Mouse (Mus musculus): ENCODE results near the gene BC028528. TPM values are rescaled to one million over a fixed set of nuclear protein-coding genes. Genes with fewer than 3 reads are reported as not detected.
"Not testable (repeated sequence)": the region's sequence is repeated elsewhere in the genome, so short reads cannot be mapped to it uniquely, and the experiment has no call there.

The BC028528 gene
- 10 to 100 TPM; 19.6 to 25.3 TPM for total RNA-seq (2021)

GRCm38 (mm10) chr3:95891211-95892065 lies at the start of gene BC028528:
Gene BC028528, minus strand, starts transcription at chr3:95892005.
- peak; percentile 61 for DNase-seq

- DNase-seq = peak; percentile 40
Observed at GRCm38 (mm10) chr3:95938835-95939234, 47.0 kb upstream of the BC028528 start.

GRCm38 (mm10) chr3:95938217-95938616 lies 46.4 kb upstream of the BC028528 start:
- DNase-seq = no peak

GRCm38 (mm10) chr3:95934448-95934847 lies 42.6 kb upstream of the BC028528 start:
- no peak for DNase-seq

- DNase-seq = no peak
Observed at GRCm38 (mm10) chr3:95933111-95933750, 41.4 kb upstream of the BC028528 start.

- DNase-seq = no peak
Observed at GRCm38 (mm10) chr3:95932566-95932965, 40.8 kb upstream of the BC028528 start.

GRCm38 (mm10) chr3:95932157-95932556 lies 40.4 kb upstream of the BC028528 start:
- DNase-seq = no peak

- no peak for DNase-seq
Observed at GRCm38 (mm10) chr3:95931471-95931870, 39.7 kb upstream of the BC028528 start.

GRCm38 (mm10) chr3:95930471-95930789 lies 38.6 kb upstream of the BC028528 start:
- DNase-seq = no peak

GRCm38 (mm10) chr3:95929581-95930470 lies 38.0 kb upstream of the BC028528 start:
- DNase-seq = peak; percentile 74

- peak; percentile 98 for DNase-seq
Observed at GRCm38 (mm10) chr3:95928658-95929503, 37.1 kb upstream of the BC028528 start, which contains the start of gene Anp32e. Gene Anp32e, plus strand, starts transcription at chr3:95929246.

GRCm38 (mm10) chr3:95928261-95928657 lies 36.5 kb upstream of the BC028528 start:
- no peak for DNase-seq

GRCm38 (mm10) chr3:95925087-95925486 lies 33.3 kb upstream of the BC028528 start:
- no peak for DNase-seq

GRCm38 (mm10) chr3:95924185-95924584 lies 32.4 kb upstream of the BC028528 start:
- DNase-seq = no peak

- DNase-seq = not testable (repeated sequence)
Observed at GRCm38 (mm10) chr3:95923429-95923828, 31.6 kb upstream of the BC028528 start.

- DNase-seq = not testable (repeated sequence)
Observed at GRCm38 (mm10) chr3:95920532-95920931, 28.7 kb upstream of the BC028528 start.

GRCm38 (mm10) chr3:95916760-95917159 lies 25.0 kb upstream of the BC028528 start:
- DNase-seq = no peak

GRCm38 (mm10) chr3:95914706-95915105 lies 22.9 kb upstream of the BC028528 start:
- DNase-seq = no peak

- no peak for DNase-seq
Observed at GRCm38 (mm10) chr3:95907613-95908012, 15.8 kb upstream of the BC028528 start.

GRCm38 (mm10) chr3:95906860-95907259 lies 15.1 kb upstream of the BC028528 start:
- DNase-seq = peak; percentile 68

GRCm38 (mm10) chr3:95905940-95906492 lies 14.2 kb upstream of the BC028528 start:
- DNase-seq = peak; percentile 70
